Mouse (Mus musculus): ENCODE data around the gene Pkd1l3.
A peak's percentile ranks its signal among the peaks of the same experiment; 100 is the strongest.

The Pkd1l3 gene

GRCm38 (mm10) chr8:109697754-109698153, 83.4 kb downstream of the Pkd1l3 start:
- no peak for DNase-seq (ENCODE audit: extremely low spot score, low read depth, low spot score)

- DNase-seq (ENCODE audit: extremely low spot score, low read depth, low spot score), result no peak
These were observed 84.2 kb downstream of the Pkd1l3 start for GRCm38 (mm10) chr8:109698477-109698876.

GRCm38 (mm10) chr8:109704565-109705319, 90.4 kb downstream of the Pkd1l3 start:
- no peak for DNase-seq (ENCODE audit: extremely low spot score, low read depth, low spot score)

GRCm38 (mm10) chr8:109705320-109706075, 91.2 kb downstream of the Pkd1l3 start, which contains the start of gene Zfp821:
TSS of gene Zfp821 (plus strand) at chr8:109705546.
- DNase-seq (ENCODE audit: extremely low spot score, low read depth, low spot score), result peak; percentile 62

- DNase-seq (ENCODE audit: extremely low spot score, low read depth, low spot score), result no peak
These were observed 92.0 kb downstream of the Pkd1l3 start for GRCm38 (mm10) chr8:109706076-109706873.

GRCm38 (mm10) chr8:109706874-109707237, 92.5 kb downstream of the Pkd1l3 start:
- peak; percentile 66 for DNase-seq (ENCODE audit: extremely low spot score, low read depth, low spot score)

- DNase-seq (ENCODE audit: extremely low spot score, low read depth, low spot score), result no peak
These were observed 93.6 kb downstream of the Pkd1l3 start for GRCm38 (mm10) chr8:109707921-109708320.

GRCm38 (mm10) chr8:109712521-109712920, 98.2 kb downstream of the Pkd1l3 start:
- DNase-seq (ENCODE audit: extremely low spot score, low read depth, low spot score), result no peak

GRCm38 (mm10) chr8:109714961-109715360, 100.6 kb downstream of the Pkd1l3 start:
- no peak for DNase-seq (ENCODE audit: extremely low spot score, low read depth, low spot score)
